In genomic region chr14:73031218-73031617, GRCm38 (mm10) we compare ENCODE assay signal across 29 mouse cellular contexts. TPM values are rescaled to one million over a fixed set of nuclear protein-coding genes. Genes with fewer than 3 reads are reported as not detected.
"Had no signal": no experiment of that assay in that cellular context is flagged by ENCODE, and none has a peak within 500 bp of the region (broad histone marks: within the 10 kb centered on the region; RNA-seq: fewer than 3 reads in every experiment).

No protein-coding gene starts in this region.

- H3K9me3 ChIP-seq: embryonic facial prominence, embryonic 10.5 days; embryonic facial prominence, embryonic 12.5 days; embryonic facial prominence, embryonic 13.5 days; embryonic facial prominence, embryonic 15.5 days; forebrain, embryonic 10.5 days; forebrain, embryonic 12.5 days; forebrain, embryonic 13.5 days; forebrain, embryonic 15.5 days had no signal

- H3K9ac ChIP-seq: embryonic facial prominence, embryonic 12.5 days; embryonic facial prominence, embryonic 13.5 days; embryonic facial prominence, embryonic 15.5 days; forebrain, embryonic 12.5 days; forebrain, embryonic 13.5 days; forebrain, embryonic 15.5 days; forebrain, postnatal 0 days had no signal

- DNase-seq: cerebellum, adult 9-10 months; cerebellum, adult 9-11 months; cerebellum, postnatal 10 days; cerebellum, postnatal 14 days; cerebellum, postnatal 25 days; cerebellum, postnatal 36 days; embryo, embryonic 11 days; forebrain, postnatal 0 days; gastrocnemius, adult 2 months; gastrocnemius, postnatal 10 days; gastrocnemius, postnatal 14 days; gastrocnemius, postnatal 25 days; gastrocnemius, postnatal 36 days; heart, adult 11 months; heart, adult 18-20 months; heart, adult 2 months had no signal

- H3K27ac ChIP-seq: embryonic facial prominence, embryonic 10.5 days; embryonic facial prominence, embryonic 12.5 days; embryonic facial prominence, embryonic 13.5 days; embryonic facial prominence, embryonic 15.5 days; forebrain, embryonic 10.5 days; forebrain, embryonic 12.5 days; forebrain, embryonic 13.5 days; forebrain, embryonic 15.5 days; gastrocnemius, adult 2 months; heart, adult 2 months had no signal

- H3K27me3 ChIP-seq: embryonic facial prominence, embryonic 12.5 days; embryonic facial prominence, embryonic 13.5 days; embryonic facial prominence, embryonic 15.5 days; forebrain, embryonic 12.5 days; forebrain, embryonic 13.5 days; forebrain, embryonic 15.5 days had no signal

- H3K4me1 ChIP-seq: embryonic facial prominence, embryonic 10.5 days; embryonic facial prominence, embryonic 12.5 days; embryonic facial prominence, embryonic 15.5 days; forebrain, embryonic 10.5 days; forebrain, embryonic 12.5 days; forebrain, embryonic 13.5 days; forebrain, embryonic 15.5 days had no signal

- H3K36me3 ChIP-seq: embryonic facial prominence, embryonic 10.5 days; embryonic facial prominence, embryonic 12.5 days; embryonic facial prominence, embryonic 13.5 days; embryonic facial prominence, embryonic 15.5 days; forebrain, embryonic 10.5 days; forebrain, embryonic 12.5 days; forebrain, embryonic 15.5 days had no signal

- H3K4me2 ChIP-seq: embryonic facial prominence, embryonic 12.5 days; embryonic facial prominence, embryonic 13.5 days; embryonic facial prominence, embryonic 15.5 days; forebrain, embryonic 12.5 days; forebrain, embryonic 13.5 days; forebrain, embryonic 15.5 days had no signal

- H3K4me3 ChIP-seq: embryonic facial prominence, embryonic 10.5 days; embryonic facial prominence, embryonic 12.5 days; embryonic facial prominence, embryonic 13.5 days; embryonic facial prominence, embryonic 15.5 days; erythroblast, embryonic 14.5 days; forebrain, embryonic 10.5 days; forebrain, embryonic 12.5 days; forebrain, embryonic 13.5 days; forebrain, embryonic 15.5 days; gastrocnemius, adult 2 months; heart, adult 2 months had no signal

RNA-seq across cellular contexts. Expression of gene Cysltr2, which starts 17.7 kb away (rescaled TPM):
- total RNA-seq: gastrocnemius, adult 18-20 months; gastrocnemius, adult 2 months; gastrocnemius, postnatal 14 days; gastrocnemius, postnatal 25 days; gastrocnemius, postnatal 36 days; gastrocnemius, postnatal 4 days had no signal
- polyA plus RNA-seq: embryonic facial prominence, embryonic 10.5 days; embryonic facial prominence, embryonic 11.5 days; embryonic facial prominence, embryonic 12.5 days; embryonic facial prominence, embryonic 13.5 days; embryonic facial prominence, embryonic 15.5 days; erythroblast, embryonic 14.5 days; forebrain, embryonic 10.5 days; forebrain, embryonic 11.5 days; forebrain, embryonic 12.5 days; forebrain, embryonic 13.5 days; forebrain, embryonic 15.5 days had no signal
